Mouse (Mus musculus): ENCODE measurements around the gene Med17. TPM values are rescaled to one million over a fixed set of nuclear protein-coding genes. Genes with fewer than 3 reads are reported as not detected.

Med17 gene
- polyA plus RNA-seq, 1 experiment from 2014 or later = 38.6 TPM

DNA sequence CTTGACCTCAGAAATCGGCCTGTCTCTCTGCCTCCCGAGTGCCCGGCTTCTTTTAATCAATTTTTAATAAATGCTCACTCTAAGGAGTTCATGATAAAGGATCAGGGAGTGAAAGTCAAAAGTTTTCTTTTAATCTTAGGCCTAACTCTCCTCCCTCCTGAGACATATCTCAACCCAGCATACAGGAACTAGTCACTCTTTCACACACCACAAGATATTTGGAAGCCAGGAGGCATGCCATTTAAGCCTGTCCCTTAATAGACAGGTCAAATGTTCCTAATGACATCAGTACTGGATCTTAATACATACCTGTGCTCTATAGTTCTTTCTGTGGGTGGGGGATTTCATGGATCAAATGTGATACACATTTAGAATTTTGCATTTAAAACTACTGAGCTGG lies 1.4 kb downstream of the Med17 start:
- DNase-seq (ENCODE audit: low spot score) = no peak
- peak overlapping the region; percentile 67; the same call in 1 of the 2 replicates for H3K4me2 ChIP-seq (ENCODE audit: low read length)
- H3K27me3 ChIP-seq (replicated peaks; ENCODE audit: control insufficient read depth, insufficient read depth, low read length) = no peaks in the 10 kb centered on the region

DNA sequence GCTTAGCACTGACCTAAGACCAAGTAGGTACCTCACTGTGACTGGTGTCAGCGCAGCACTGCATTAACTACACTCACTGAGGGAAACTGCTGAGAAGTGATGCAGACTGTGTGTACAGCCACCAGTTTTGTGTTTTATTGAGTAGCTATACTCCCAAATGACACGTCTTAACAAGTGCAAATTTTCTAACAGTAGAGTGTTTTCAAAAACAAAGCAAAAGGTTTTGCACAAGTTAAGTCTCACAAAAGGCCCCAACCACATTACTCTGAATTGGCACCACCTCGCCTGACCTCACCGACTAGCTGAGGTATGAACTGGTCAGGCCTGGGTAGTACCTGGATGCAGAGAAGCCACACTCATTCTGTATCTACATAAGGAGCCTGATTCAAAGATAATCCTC lies 2.9 kb downstream of the Med17 start:
- Histone ChIP-seq H3K9ac (ENCODE audit: low read length) (no peak overlapping the region), H3K36me3 (ENCODE audit: control insufficient read depth, insufficient read depth, low read length) (peaks cover 56% of the 10 kb centered on the region), H3K4me1 (replicated peaks; ENCODE audit: control insufficient read depth, insufficient read depth, low read length) (peaks cover 9% of the 10 kb centered on the region), H3K9me3 (ENCODE audit: control insufficient read depth, low read length) (no peaks in the 10 kb centered on the region), H3K27ac (ENCODE audit: low read depth) (no peak overlapping the region), H3K4me3 (ENCODE audit: low read depth, low read length) (no peak overlapping the region), H3K27me3 (replicated peaks; ENCODE audit: control insufficient read depth, insufficient read depth, low read length) (no peaks in the 10 kb centered on the region), H3K4me2 (ENCODE audit: low read length) (no peak overlapping the region)
- DNase-seq (ENCODE audit: low spot score) (no peak), ATAC-seq (replicated peaks; ENCODE audit: low FRiP score, low TSS enrichment, low read depth) (no peak)
- 95% methylated on average over 4 of the region's 4 CpGs for WGBS

More for the DNA sequence above, 1.4 kb downstream of the Med17 start:
- Histone ChIP-seq H3K36me3 (ENCODE audit: control insufficient read depth, insufficient read depth, low read length) (peaks cover 41% of the 10 kb centered on the region), H3K4me3 (ENCODE audit: low read depth, low read length) (no peak overlapping the region), H3K9ac (ENCODE audit: low read length) (no peak overlapping the region), H3K27ac (ENCODE audit: low read depth) (no peak overlapping the region), H3K9me3 (ENCODE audit: control insufficient read depth, low read length) (no peaks in the 10 kb centered on the region), H3K4me1 (replicated peaks; ENCODE audit: control insufficient read depth, insufficient read depth, low read length) (peaks cover 9% of the 10 kb centered on the region)
- no peak for ATAC-seq (replicated peaks; ENCODE audit: low FRiP score, low TSS enrichment, low read depth)
- 93% methylated on average over 3 of the region's 3 CpGs for WGBS

GRCm38 (mm10) chr9:15273981-15274380 lies 5.8 kb downstream of the Med17 start:
- Histone ChIP-seq H3K9ac (ENCODE audit: low read length) (no peak overlapping the region), H3K27me3 (replicated peaks; ENCODE audit: control insufficient read depth, insufficient read depth, low read length) (no peaks in the 10 kb centered on the region), H3K4me3 (ENCODE audit: low read depth, low read length) (no peak overlapping the region), H3K4me2 (ENCODE audit: low read length) (no peak overlapping the region), H3K36me3 (ENCODE audit: control insufficient read depth, insufficient read depth, low read length) (peaks cover 84% of the 10 kb centered on the region), H3K9me3 (ENCODE audit: control insufficient read depth, low read length) (no peaks in the 10 kb centered on the region), H3K4me1 (replicated peaks; ENCODE audit: control insufficient read depth, insufficient read depth, low read length) (peaks cover 3% of the 10 kb centered on the region; the same call in 1 of the 2 replicates), H3K27ac (ENCODE audit: low read depth) (no peak overlapping the region)
- WGBS = 97% methylated on average over 2 of the region's 2 CpGs
- ATAC-seq (replicated peaks; ENCODE audit: low FRiP score, low TSS enrichment, low read depth) (no peak), DNase-seq (ENCODE audit: low spot score) (no peak)

- no peak overlapping the region for H3K4me2 ChIP-seq (ENCODE audit: low read length)
- no peak overlapping the region for H3K27ac ChIP-seq (ENCODE audit: low read depth)
- no peaks in the 10 kb centered on the region for H3K4me1 ChIP-seq (replicated peaks; ENCODE audit: control insufficient read depth, insufficient read depth, low read length)
- peaks cover 83% of the 10 kb centered on the region for H3K36me3 ChIP-seq (ENCODE audit: control insufficient read depth, insufficient read depth, low read length)
- DNase-seq (ENCODE audit: low spot score) (no peak), ATAC-seq (replicated peaks; ENCODE audit: low FRiP score, low TSS enrichment, low read depth) (no peak)
- no peak overlapping the region for H3K4me3 ChIP-seq (ENCODE audit: low read depth, low read length)
- no peaks in the 10 kb centered on the region for H3K27me3 ChIP-seq (replicated peaks; ENCODE audit: control insufficient read depth, insufficient read depth, low read length)
- H3K9me3 ChIP-seq (ENCODE audit: control insufficient read depth, low read length) = no peaks in the 10 kb centered on the region
- 97% methylated on average over 10 of the region's 10 CpGs for WGBS
- no peak overlapping the region for H3K9ac ChIP-seq (ENCODE audit: low read length)
Measured at GRCm38 (mm10) chr9:15263487-15263886, 16.2 kb downstream of the Med17 start.

DNA sequence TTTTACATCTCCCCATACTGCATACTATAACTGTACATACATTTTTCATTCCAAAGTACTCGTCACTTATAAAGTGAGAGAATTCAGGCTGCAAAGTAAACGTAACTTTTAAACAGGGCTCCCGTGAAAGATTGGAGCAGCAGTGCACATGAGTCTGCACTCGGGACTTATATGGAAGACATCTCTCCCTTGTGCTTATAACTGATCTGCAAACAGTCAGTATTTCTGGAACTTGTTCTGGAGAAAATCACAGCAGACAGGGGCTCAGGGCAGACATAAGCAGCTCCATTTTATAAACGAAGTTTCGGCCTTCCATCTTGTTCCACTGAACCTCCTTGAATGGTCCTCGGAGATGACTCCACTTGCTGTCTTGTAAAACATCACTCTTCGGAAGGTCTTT lies 17.8 kb downstream of the Med17 start:
- Histone ChIP-seq H3K4me2 (ENCODE audit: low read length) (no peak overlapping the region), H3K9ac (ENCODE audit: low read length) (no peak overlapping the region), H3K27ac (ENCODE audit: low read depth) (no peak overlapping the region; the same call in 1 of the 2 replicates), H3K36me3 (ENCODE audit: control insufficient read depth, insufficient read depth, low read length) (peaks cover 68% of the 10 kb centered on the region), H3K27me3 (replicated peaks; ENCODE audit: control insufficient read depth, insufficient read depth, low read length) (no peaks in the 10 kb centered on the region), H3K4me3 (ENCODE audit: low read depth, low read length) (no peak overlapping the region), H3K4me1 (replicated peaks; ENCODE audit: control insufficient read depth, insufficient read depth, low read length) (no peaks in the 10 kb centered on the region), H3K9me3 (ENCODE audit: control insufficient read depth, low read length) (no peaks in the 10 kb centered on the region)
- no peak for DNase-seq (ENCODE audit: low spot score)
- peak; percentile 66; the same call in 1 of the 2 replicates for ATAC-seq (replicated peaks; ENCODE audit: low FRiP score, low TSS enrichment, low read depth)
- WGBS = 63% methylated on average over 8 of the region's 8 CpGs

- DNase-seq (ENCODE audit: low spot score) = no peak
- Histone ChIP-seq H3K27me3 (replicated peaks; ENCODE audit: control insufficient read depth, insufficient read depth, low read length) (no peaks in the 10 kb centered on the region), H3K4me1 (replicated peaks; ENCODE audit: control insufficient read depth, insufficient read depth, low read length) (no peaks in the 10 kb centered on the region), H3K9me3 (ENCODE audit: control insufficient read depth, low read length) (no peaks in the 10 kb centered on the region), H3K4me2 (ENCODE audit: low read length) (no peak overlapping the region), H3K4me3 (ENCODE audit: low read depth, low read length) (no peak overlapping the region), H3K9ac (ENCODE audit: low read length) (no peak overlapping the region), H3K36me3 (ENCODE audit: control insufficient read depth, insufficient read depth, low read length) (peaks cover 13% of the 10 kb centered on the region), H3K27ac (ENCODE audit: low read depth) (no peak overlapping the region)
- ATAC-seq (replicated peaks; ENCODE audit: low FRiP score, low TSS enrichment, low read depth) = no peak
- 75% methylated on average over 3 of the region's 3 CpGs for WGBS
Measured at GRCm38 (mm10) chr9:15256214-15256613, 23.5 kb downstream of the Med17 start.

- 76% methylated on average over 7 of the region's 7 CpGs for WGBS
- H3K9ac ChIP-seq (ENCODE audit: low read length) = no peak overlapping the region
- no peaks in the 10 kb centered on the region for H3K9me3 ChIP-seq (ENCODE audit: control insufficient read depth, low read length)
- no peak for DNase-seq (ENCODE audit: low spot score)
- H3K36me3 ChIP-seq (ENCODE audit: control insufficient read depth, insufficient read depth, low read length) = no peaks in the 10 kb centered on the region
- no peak overlapping the region for H3K4me2 ChIP-seq (ENCODE audit: low read length)
- no peak overlapping the region for H3K27ac ChIP-seq (ENCODE audit: low read depth)
- H3K4me3 ChIP-seq (ENCODE audit: low read depth, low read length) = no peak overlapping the region
- no peak for ATAC-seq (replicated peaks; ENCODE audit: low FRiP score, low TSS enrichment, low read depth)
- H3K27me3 ChIP-seq (replicated peaks; ENCODE audit: control insufficient read depth, insufficient read depth, low read length) = no peaks in the 10 kb centered on the region
- no peaks in the 10 kb centered on the region for H3K4me1 ChIP-seq (replicated peaks; ENCODE audit: control insufficient read depth, insufficient read depth, low read length)
Measured at GRCm38 (mm10) chr9:15254501-15254900, 25.2 kb downstream of the Med17 start.

- Histone ChIP-seq H3K4me3 (ENCODE audit: low read depth, low read length) (no peak overlapping the region), H3K9ac (ENCODE audit: low read length) (no peak overlapping the region), H3K27me3 (replicated peaks; ENCODE audit: control insufficient read depth, insufficient read depth, low read length) (no peaks in the 10 kb centered on the region), H3K27ac (ENCODE audit: low read depth) (no peak overlapping the region), H3K4me2 (ENCODE audit: low read length) (no peak overlapping the region), H3K9me3 (ENCODE audit: control insufficient read depth, low read length) (no peaks in the 10 kb centered on the region), H3K36me3 (ENCODE audit: control insufficient read depth, insufficient read depth, low read length) (no peaks in the 10 kb centered on the region), H3K4me1 (replicated peaks; ENCODE audit: control insufficient read depth, insufficient read depth, low read length) (no peaks in the 10 kb centered on the region)
- ATAC-seq (replicated peaks; ENCODE audit: low FRiP score, low TSS enrichment, low read depth) = no peak
- no peak for DNase-seq (ENCODE audit: low spot score)
- WGBS = 75% methylated on average over 7 of the region's 7 CpGs
Measured at GRCm38 (mm10) chr9:15252196-15252595, 27.5 kb downstream of the Med17 start.

GRCm38 (mm10) chr9:15250376-15250775 lies 29.4 kb downstream of the Med17 start:
- Histone ChIP-seq H3K27me3 (replicated peaks; ENCODE audit: control insufficient read depth, insufficient read depth, low read length) (no peaks in the 10 kb centered on the region), H3K4me3 (ENCODE audit: low read depth, low read length) (no peak overlapping the region), H3K27ac (ENCODE audit: low read depth) (no peak overlapping the region), H3K9ac (ENCODE audit: low read length) (no peak overlapping the region), H3K36me3 (ENCODE audit: control insufficient read depth, insufficient read depth, low read length) (no peaks in the 10 kb centered on the region), H3K4me2 (ENCODE audit: low read length) (no peak overlapping the region), H3K9me3 (ENCODE audit: control insufficient read depth, low read length) (no peaks in the 10 kb centered on the region), H3K4me1 (replicated peaks; ENCODE audit: control insufficient read depth, insufficient read depth, low read length) (no peaks in the 10 kb centered on the region)
- 72% methylated on average over 7 of the region's 7 CpGs for WGBS
- DNase-seq (ENCODE audit: low spot score) (no peak), ATAC-seq (replicated peaks; ENCODE audit: low FRiP score, low TSS enrichment, low read depth) (no peak)
